Comparison of ENCODE assay signal across 11 mouse cellular contexts in genomic region chr15:98640157-98640556, GRCm38 (mm10). TPM values are rescaled to one million over a fixed set of nuclear protein-coding genes. Genes with fewer than 3 reads are reported as not detected.
A peak's percentile ranks its signal among the peaks of the same experiment; 100 is the strongest.
DNase-seq lines count a peak whose midpoint lies in the region; ATAC-seq and TF ChIP-seq lines count a peak whose summit lies in the region.
"Had no signal": no experiment of that assay in that cellular context is flagged by ENCODE, and none has a peak within 500 bp of the region (broad histone marks: within the 10 kb centered on the region; RNA-seq: fewer than 3 reads in every experiment).

No protein-coding gene starts in this region.

- no peak for ATAC-seq in heart, embryonic 13.5 days (ENCODE audit: extremely low read depth, insufficient number of reproducible peaks, low FRiP score, low TSS enrichment)
- ATAC-seq in CD4-positive, CD25-positive, alpha-beta regulatory T cell, adult 4 months, result no peak

- no peak for DNase-seq in heart, adult 9 months (ENCODE audit: low spot score in 2 of 2)
- DNase-seq in induced T-regulatory cell, adult 2 months (ENCODE audit: low read depth), result peak; percentile 48
- DNase-seq in kidney, postnatal 36 days, result peak; percentile 49 to 61
- DNase-seq in lung, postnatal 4 days, result peak; percentile 47 to 70
- DNase-seq in thymus, adult 2 months, result no peak
- no peak for DNase-seq in left cerebral cortex, adult 9 months (ENCODE audit: low spot score in 2 of 2)
- DNase-seq: adrenal gland, adult 8-10 months; left cerebral cortex, postnatal 4 days had no signal

- no peak overlapping the region for H3K4me3 ChIP-seq in heart, embryonic 13.5 days
- no peak overlapping the region for H3K4me3 ChIP-seq in thymus, adult 2 months (ENCODE audit: control insufficient read depth, insufficient read depth, low read length)
- H3K4me3 ChIP-seq: heart, embryonic 10.5 days had no signal

- H3K4me2 ChIP-seq in heart, embryonic 13.5 days, result no peak overlapping the region

- H3K9ac ChIP-seq in heart, embryonic 13.5 days, result 0 out of 2 replicates have a peak overlapping the region, but pooled peaks have one; percentile 21

- H3K9me3 ChIP-seq in heart, embryonic 13.5 days, result no peaks in the 10 kb centered on the region
- H3K9me3 ChIP-seq: heart, embryonic 10.5 days had no signal

- no peak overlapping the region for H3K27ac ChIP-seq in heart, embryonic 13.5 days (replicated peaks)
- H3K27ac ChIP-seq in thymus, adult 2 months (ENCODE audit: control insufficient read depth, insufficient read depth, low read length), result no peak overlapping the region
- H3K27ac ChIP-seq: heart, embryonic 10.5 days had no signal

- WGBS in heart, embryonic 13.5 days, result 34% methylated on average over 8 of the region's 8 CpGs
- 46% methylated on average over 8 of the region's 8 CpGs for WGBS in thymus, adult 2 months

- peaks cover 47% of the 10 kb centered on the region for H3K36me3 ChIP-seq in heart, embryonic 13.5 days
- H3K36me3 ChIP-seq in thymus, adult 2 months (ENCODE audit: control insufficient read depth, insufficient read depth, low read length), result peaks cover 6% of the 10 kb centered on the region

- no peak for TF ChIP-seq CTCF in thymus, adult 2 months (IDR thresholded peaks at IDR 0.05; ENCODE audit: borderline replicate concordance, control insufficient read depth, extremely low read depth, insufficient read depth, low read length, poor library complexity)

- H3K27me3 ChIP-seq in heart, embryonic 13.5 days (replicated peaks), result peaks cover 34% of the 10 kb centered on the region
- H3K27me3 ChIP-seq in thymus, adult 2 months (ENCODE audit: control insufficient read depth, insufficient read depth, low read length), result peaks cover 2% of the 10 kb centered on the region; the same call in 1 of the 2 replicates

- TF ChIP-seq POLR2A in thymus, adult 2 months (IDR thresholded peaks at IDR 0.05; ENCODE audit: control insufficient read depth, extremely low read depth, insufficient read depth, low read length, poor library complexity), result no peak

- peaks cover 16% of the 10 kb centered on the region for H3K4me1 ChIP-seq in heart, embryonic 13.5 days
- peaks cover 6% of the 10 kb centered on the region for H3K4me1 ChIP-seq in thymus, adult 2 months (replicated peaks; ENCODE audit: control insufficient read depth, insufficient read depth, low read length)

RNA-seq across cellular contexts. Expression of gene Cacnb3, which starts 9.5 kb away (rescaled TPM):
- 9.5 and 10.8 TPM in 2 replicates for polyA plus RNA-seq in heart, embryonic 13.5 days (2015; fragmentation: Nextera tagmentation; extraction: Ambion mirVana)
- polyA plus RNA-seq in CD4-positive, CD25-positive, alpha-beta regulatory T cell, adult 4 months (2017; shearing (Covaris generic)), result not detected
- polyA plus RNA-seq in thymus, adult 2 months (2012; rRNA removed), result 102 and 127 TPM in 2 replicates

RNA-seq across cellular contexts. Expression of gene Ddx23, which starts 22.5 kb away (rescaled TPM):
- polyA plus RNA-seq in heart, embryonic 13.5 days (2015; fragmentation: Nextera tagmentation; extraction: Ambion mirVana), result 16.5 and 20.8 TPM in 2 replicates
- polyA plus RNA-seq in CD4-positive, CD25-positive, alpha-beta regulatory T cell, adult 4 months (2017; shearing (Covaris generic)), result 10 to 100 TPM; 29.4 to 29.8 TPM
- polyA plus RNA-seq in thymus, adult 2 months (2012; rRNA removed), result 59.7 and 65.5 TPM in 2 replicates

RNA-seq across cellular contexts. Expression of gene Adcy6, which starts 30.3 kb away (rescaled TPM):
- polyA plus RNA-seq in heart, embryonic 13.5 days (2015; fragmentation: Nextera tagmentation; extraction: Ambion mirVana), result 29.0 and 32.4 TPM in 2 replicates
- polyA plus RNA-seq in CD4-positive, CD25-positive, alpha-beta regulatory T cell, adult 4 months (2017; shearing (Covaris generic)), result 1 to 10 TPM; 1.1 to 1.5 TPM
- polyA plus RNA-seq in thymus, adult 2 months (2012; rRNA removed), result 211 and 230 TPM in 2 replicates

RNA-seq across cellular contexts. Expression of gene Rnd1, which starts 37.1 kb away (rescaled TPM):
- polyA plus RNA-seq in heart, embryonic 13.5 days (2015; fragmentation: Nextera tagmentation; extraction: Ambion mirVana), result 1.3 TPM in 2 replicates
- polyA plus RNA-seq in CD4-positive, CD25-positive, alpha-beta regulatory T cell, adult 4 months (2017; shearing (Covaris generic)), result 1 to 10 TPM in 1 of 2 experiments, under 1 TPM in 1; 0.35 to 1.9 TPM
- polyA plus RNA-seq in thymus, adult 2 months (2012; rRNA removed), result 2.6 and 2.8 TPM in 2 replicates

Comparison
In these comparisons a context has a peak if more than half of its experiments do, and no peak if none do; other contexts are left out.
1. DNase-seq: peak in induced T-regulatory cell, adult 2 months (single experiment), kidney, postnatal 36 days (2 of 2) and lung, postnatal 4 days (2 of 2); none in heart, adult 9 months (0 of 2), thymus, adult 2 months (single experiment) and left cerebral cortex, adult 9 months (0 of 2).
2. RNA of gene Cacnb3, which starts 9.5 kb away (polyA plus RNA-seq): 102 to 127 TPM in thymus, adult 2 months and 9.5 to 10.8 TPM in heart, embryonic 13.5 days; not detected in CD4-positive, CD25-positive, alpha-beta regulatory T cell, adult 4 months; every median in the first group is over 10 times any median in the second.
3. RNA of gene Adcy6, which starts 30.3 kb away (polyA plus RNA-seq): 211 to 230 TPM in thymus, adult 2 months and 29.0 to 32.4 TPM in heart, embryonic 13.5 days; 1.1 to 1.5 TPM in CD4-positive, CD25-positive, alpha-beta regulatory T cell, adult 4 months; every median in the first group is over 10 times any median in the second.